Mouse (Mus musculus) ES-E14 (cell line): Measurements from ENCODE around the gene Ndc80.

Source experiments
- HCFC1 ChIP-seq: IDR thresholded peaks from 2 replicates; pipeline ENCODE4 v1.6.1; 2012; ENCODE audit warnings: low read length, inconsistent platforms, borderline replicate concordance; ENCODE audit not compliant: insufficient read depth
- ZNF384 ChIP-seq: IDR thresholded peaks from 2 replicates; pipeline ENCODE4 v1.6.1; 2012; ENCODE audit warnings: low read depth, low read length, inconsistent platforms

DNA sequence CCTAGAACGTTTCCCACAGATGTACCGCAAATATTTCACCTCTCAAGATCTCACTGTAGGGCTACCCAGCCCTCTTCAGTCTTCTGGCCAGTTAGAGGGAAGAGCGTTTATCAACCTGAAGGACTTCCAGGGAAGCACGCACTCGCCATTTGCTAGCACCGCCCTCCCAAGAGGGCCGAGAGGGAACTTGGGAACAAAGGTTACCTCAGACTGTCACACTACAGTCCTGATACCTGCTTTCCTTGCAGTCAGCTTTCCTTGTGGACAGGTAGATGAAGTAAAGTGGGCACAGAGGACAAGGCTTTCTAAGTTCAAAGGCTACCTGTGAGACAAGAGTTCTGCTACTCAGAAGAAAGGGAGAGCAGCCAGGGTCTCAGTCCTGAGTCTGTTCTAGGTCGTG lies 19.8 kb downstream of the Ndc80 start:
- no peak for TF ChIP-seq ZNF384
- TF ChIP-seq HCFC1: no peak
